Mouse (Mus musculus) heart, embryonic 10.5 days (tissue): ENCODE measurements around the gene Ghdc. TPM values are rescaled to one million over a fixed set of nuclear protein-coding genes. Genes with fewer than 3 reads are reported as not detected.
A peak's percentile ranks its signal among the peaks of the same experiment; 100 is the strongest.

ENCODE experiments used
- DNase-seq: peaks from one replicate; pipeline ENCODE4 v3.0.0-alpha.2; 2017; ENCODE audit warnings: low spot score
- H3K27ac ChIP-seq: fragments of 300-500 bp; sonication (generic); 2 replicates; pipeline ENCODE4 v1.5.1; 2016; ENCODE audit warnings: mild to moderate bottlenecking
- H3K27me3 ChIP-seq: fragments of 300-500 bp; sonication (generic); 2 replicates; pipeline ENCODE4 v1.6.1; 2016; ENCODE audit warnings: mild to moderate bottlenecking; ENCODE audit not compliant: poor library complexity, insufficient read depth, severe bottlenecking
- H3K36me3 ChIP-seq: fragments of 300-500 bp; sonication (generic); 2 replicates; pipeline ENCODE4 v1.6.1; 2016; ENCODE audit warnings: mild to moderate bottlenecking, moderate library complexity
- H3K4me1 ChIP-seq: fragments of 300-500 bp; sonication (generic); 2 replicates; pipeline ENCODE4 v1.6.1; 2016; ENCODE audit warnings: mild to moderate bottlenecking
- H3K4me3 ChIP-seq: fragments of 300-500 bp; sonication (generic); 2 replicates; pipeline ENCODE4 v1.5.1; 2016; ENCODE audit warnings: mild to moderate bottlenecking, moderate library complexity
- H3K9me3 ChIP-seq: fragments of 300-500 bp; sonication (generic); 2 replicates; pipeline ENCODE4 v1.6.1; 2016; ENCODE audit warnings: mild to moderate bottlenecking, moderate library complexity
- WGBS: fragments of 180-500 bp; shearing (Covaris S2); methylation state at CpG from one replicate; pipeline ENCODE4 v1.1.7; 2016; 5-methylcytosine and 5-hydroxymethylcytosine counted together
- polyA plus RNA-seq: library from polyadenylated mRNA; unstranded; fragments of >200 nt; fragmentation: Nextera tagmentation; extraction: Ambion mirVana; gene quantifications from 2 replicates; pipeline ENCODE4 v1.2.1, GENCODE M21; 2016

The Ghdc gene
- polyA plus RNA-seq, 1 experiment from 2014 or later: 4.8 TPM

- Histone ChIP-seq H3K4me1 (peaks cover 12% of the 10 kb centered on the region; the same call in 1 of the 2 replicates), H3K36me3 (peaks cover 36% of the 10 kb centered on the region), H3K27ac (no peak overlapping the region), H3K27me3 (no peaks in the 10 kb centered on the region), H3K4me3 (no peak overlapping the region), H3K9me3 (no peaks in the 10 kb centered on the region)
- WGBS: 61% methylated on average over 3 of the region's 3 CpGs
- no peak for DNase-seq
These were observed 7.3 kb upstream of the Ghdc start for GRCm38 (mm10) chr11:100778069-100778468.

- Histone ChIP-seq H3K27ac (no peak overlapping the region), H3K4me3 (no peak overlapping the region), H3K9me3 (no peaks in the 10 kb centered on the region), H3K36me3 (peaks cover 19% of the 10 kb centered on the region), H3K27me3 (no peaks in the 10 kb centered on the region), H3K4me1 (no peaks in the 10 kb centered on the region)
- WGBS: 81% methylated on average over 10 of the region's 10 CpGs
- no peak for DNase-seq
These were observed 5.2 kb upstream of the Ghdc start for GRCm38 (mm10) chr11:100775921-100776320.

- Histone ChIP-seq H3K4me1 (peaks cover 8% of the 10 kb centered on the region), H3K4me3 (no peak overlapping the region), H3K27me3 (0 out of 2 replicates have a peak, but pooled peaks cover under 1% of the 10 kb centered on the region), H3K36me3 (peaks cover 8% of the 10 kb centered on the region), H3K27ac (no peak overlapping the region), H3K9me3 (no peaks in the 10 kb centered on the region)
- DNase-seq: no peak
- 81% methylated on average over 4 of the region's 4 CpGs for WGBS
These were observed 3.5 kb upstream of the Ghdc start for GRCm38 (mm10) chr11:100774261-100774660.

GRCm38 (mm10) chr11:100769980-100770379 lies 777 bp downstream of the Ghdc start:
- no peak for DNase-seq
- Histone ChIP-seq H3K27ac (peak overlapping the region; percentile 86), H3K4me1 (peaks cover 12% of the 10 kb centered on the region), H3K9me3 (no peaks in the 10 kb centered on the region), H3K36me3 (0 out of 2 replicates have a peak, but pooled peaks cover 3% of the 10 kb centered on the region), H3K4me3 (peak overlapping the region; percentile 73), H3K27me3 (0 out of 2 replicates have a peak, but pooled peaks cover 10% of the 10 kb centered on the region)
- 58% methylated on average over 6 of the region's 6 CpGs for WGBS

- no peak for DNase-seq
- Histone ChIP-seq H3K36me3 (0 out of 2 replicates have a peak, but pooled peaks cover 3% of the 10 kb centered on the region), H3K27ac (no peak overlapping the region), H3K4me3 (no peak overlapping the region), H3K4me1 (peaks cover 12% of the 10 kb centered on the region), H3K27me3 (peaks cover 16% of the 10 kb centered on the region), H3K9me3 (no peaks in the 10 kb centered on the region)
- WGBS: 82% methylated on average over 5 of the region's 5 CpGs
These were observed 2.9 kb downstream of the Ghdc start for GRCm38 (mm10) chr11:100767871-100768270.

GRCm38 (mm10) chr11:100766726-100767125 lies 4.0 kb downstream of the Ghdc start:
- Histone ChIP-seq H3K4me1 (peaks cover 16% of the 10 kb centered on the region), H3K27me3 (peaks cover 26% of the 10 kb centered on the region), H3K36me3 (0 out of 2 replicates have a peak, but pooled peaks cover 3% of the 10 kb centered on the region), H3K27ac (no peak overlapping the region), H3K9me3 (no peaks in the 10 kb centered on the region), H3K4me3 (no peak overlapping the region)
- WGBS: 82% methylated on average over 9 of the region's 9 CpGs
- DNase-seq: no peak

- H3K9me3 ChIP-seq: no peaks in the 10 kb centered on the region
- 0 out of 2 replicates have a peak, but pooled peaks cover 3% of the 10 kb centered on the region for H3K36me3 ChIP-seq
These were observed 7.9 kb downstream of the Ghdc start, which contains the start of gene Hcrt for GRCm38 (mm10) chr11:100762831-100763230. Gene Hcrt, minus strand, starts transcription at chr11:100762931.

GRCm38 (mm10) chr11:100761547-100762045 lies 9.2 kb downstream of the Ghdc start:
- Histone ChIP-seq H3K9me3 (no peaks in the 10 kb centered on the region), H3K27ac (0 out of 2 replicates have a peak overlapping the region, but pooled peaks have one; percentile 18), H3K27me3 (peaks cover 63% of the 10 kb centered on the region), H3K36me3 (no peaks in the 10 kb centered on the region), H3K4me1 (peaks cover 26% of the 10 kb centered on the region), H3K4me3 (peak overlapping the region; percentile 63)
- DNase-seq: peak; percentile 94
- under 1% methylated on average over 27 of the region's 27 CpGs for WGBS

More at GRCm38 (mm10) chr11:100762831-100763230, 7.9 kb downstream of the Ghdc start, which contains the start of gene Hcrt:
- 0 out of 2 replicates have a peak within 1 kb of the TSS, but pooled peaks have one; percentile 18 for H3K27ac ChIP-seq
- peaks cover 26% of the 10 kb centered on the region for H3K4me1 ChIP-seq
- 78% methylated on average over 7 of the region's 7 CpGs for WGBS
- H3K27me3 ChIP-seq: peaks cover 53% of the 10 kb centered on the region
- no peak for DNase-seq
- peak within 1 kb of the TSS; percentile 63 for H3K4me3 ChIP-seq

GRCm38 (mm10) chr11:100759611-100760233 lies 11.0 kb downstream of the Ghdc start, which contains the start of gene Kcnh4:
Gene Kcnh4, minus strand, starts transcription at chr11:100759942.
- no peak for DNase-seq
- 2% methylated on average over 40 of the region's 51 CpGs for WGBS
- Histone ChIP-seq H3K36me3 (no peaks in the 10 kb centered on the region), H3K9me3 (no peaks in the 10 kb centered on the region), H3K27ac (no peak within 1 kb of the TSS), H3K4me1 (peaks cover 26% of the 10 kb centered on the region), H3K4me3 (peak within 1 kb of the TSS; percentile 47), H3K27me3 (peaks cover 82% of the 10 kb centered on the region)

GRCm38 (mm10) chr11:100758707-100759610 lies 11.8 kb downstream of the Ghdc start:
- no peaks in the 10 kb centered on the region for H3K36me3 ChIP-seq
- WGBS: 3% methylated on average over 35 of the region's 35 CpGs
- no peak for DNase-seq
- H3K4me1 ChIP-seq: peaks cover 26% of the 10 kb centered on the region
- peaks cover 90% of the 10 kb centered on the region for H3K27me3 ChIP-seq
- no peak overlapping the region for H3K27ac ChIP-seq
- no peaks in the 10 kb centered on the region for H3K9me3 ChIP-seq
- H3K4me3 ChIP-seq: peak overlapping the region; percentile 47

- Histone ChIP-seq H3K27ac (no peak overlapping the region), H3K9me3 (no peaks in the 10 kb centered on the region), H3K36me3 (no peaks in the 10 kb centered on the region), H3K27me3 (peaks cover 95% of the 10 kb centered on the region), H3K4me3 (no peak overlapping the region), H3K4me1 (peaks cover 26% of the 10 kb centered on the region)
- 81% methylated on average over 12 of the region's 12 CpGs for WGBS
- no peak for DNase-seq
These were observed 13.2 kb downstream of the Ghdc start for GRCm38 (mm10) chr11:100757566-100757965.

GRCm38 (mm10) chr11:100756476-100756875 lies 14.3 kb downstream of the Ghdc start:
- Histone ChIP-seq H3K27me3 (peaks cover 96% of the 10 kb centered on the region), H3K27ac (no peak overlapping the region), H3K4me3 (no peak overlapping the region), H3K36me3 (no peaks in the 10 kb centered on the region), H3K4me1 (peaks cover 20% of the 10 kb centered on the region), H3K9me3 (no peaks in the 10 kb centered on the region)
- DNase-seq: no peak
- WGBS: 55% methylated on average over 6 of the region's 6 CpGs
